Mouse (Mus musculus) stomach, postnatal 0 days (tissue): ENCODE measurements around the gene Cd5. TPM values are rescaled to one million over a fixed set of nuclear protein-coding genes. Genes with fewer than 3 reads are reported as not detected.

Experiments used
- ATAC-seq: fragments of 200-750 bp; cut with Nextera tagmentation; 2 replicates; pipeline ENCODE4 v1.8.0; 2017; ENCODE audit not compliant: low FRiP score, low TSS enrichment
- DNase-seq: peaks from one replicate; pipeline ENCODE4 v3.0.0-alpha.2; 2016; ENCODE audit warnings: low spot score
- H3K27ac ChIP-seq: fragments of 300-500 bp; sonication (generic); replicated peaks from 2 replicates; pipeline ENCODE4 v1.5.1; 2014; ENCODE audit warnings: mild to moderate bottlenecking, control low read depth
- H3K27me3 ChIP-seq: fragments of 300-500 bp; sonication (generic); 2 replicates; pipeline ENCODE4 v1.6.1; 2014; ENCODE audit warnings: low read length; ENCODE audit not compliant: control insufficient read depth, insufficient read depth
- H3K36me3 ChIP-seq: fragments of 300-500 bp; sonication (generic); 2 replicates; pipeline ENCODE4 v1.6.1; 2014; ENCODE audit warnings: low read length, mixed read lengths; ENCODE audit not compliant: control insufficient read depth, insufficient read depth
- H3K4me1 ChIP-seq: fragments of 300-500 bp; sonication (generic); replicated peaks from 2 replicates; pipeline ENCODE4 v1.6.1; 2014; ENCODE audit warnings: antibody characterized with exemption; ENCODE audit not compliant: control insufficient read depth, insufficient read depth
- H3K4me2 ChIP-seq: fragments of 300-500 bp; sonication (generic); replicated peaks from 2 replicates; pipeline ENCODE4 v1.6.1; 2014; ENCODE audit warnings: low read depth, mild to moderate bottlenecking, control low read depth, moderate library complexity
- H3K4me3 ChIP-seq: fragments of 300-500 bp; sonication (generic); 2 replicates; pipeline ENCODE4 v1.5.1; 2014; ENCODE audit warnings: low read depth, low read length, control low read depth
- H3K9ac ChIP-seq: fragments of 300-500 bp; sonication (generic); 2 replicates; pipeline ENCODE4 v1.6.1; 2014; ENCODE audit warnings: mild to moderate bottlenecking, low read length, control low read depth, mixed read lengths
- H3K9me3 ChIP-seq: fragments of 300-500 bp; sonication (generic); 2 replicates; pipeline ENCODE4 v1.6.1; 2016; ENCODE audit warnings: low read length; ENCODE audit not compliant: control insufficient read depth
- CTCF ChIP-seq: IDR thresholded peaks from 2 replicates; pipeline ENCODE4 v1.5.1; 2016; ENCODE audit warnings: antibody characterized with exemption, low read depth, mild to moderate bottlenecking, moderate library complexity
- EP300 ChIP-seq: optimal IDR thresholded peaks from 2 replicates; pipeline ENCODE3; 2016; ENCODE audit warnings: antibody characterized with exemption
- WGBS: fragments of 180-500 bp; shearing (Covaris S2); extraction: QIAGEN DNeasy Blood & Tissue Kit; methylation state at CpG from one replicate; pipeline ENCODE4 v1.1.7; 2014; 5-methylcytosine and 5-hydroxymethylcytosine counted together
- polyA plus RNA-seq: library from polyadenylated mRNA; unstranded; fragments of >200 nt; fragmentation: Nextera tagmentation; extraction: Ambion mirVana; gene quantifications from 2 replicates; pipeline ENCODE4 v1.2.1, GENCODE M21; 2015

Cd5 gene
- polyA plus RNA-seq, 1 experiment from 2014 or later: 1.8 TPM

DNA sequence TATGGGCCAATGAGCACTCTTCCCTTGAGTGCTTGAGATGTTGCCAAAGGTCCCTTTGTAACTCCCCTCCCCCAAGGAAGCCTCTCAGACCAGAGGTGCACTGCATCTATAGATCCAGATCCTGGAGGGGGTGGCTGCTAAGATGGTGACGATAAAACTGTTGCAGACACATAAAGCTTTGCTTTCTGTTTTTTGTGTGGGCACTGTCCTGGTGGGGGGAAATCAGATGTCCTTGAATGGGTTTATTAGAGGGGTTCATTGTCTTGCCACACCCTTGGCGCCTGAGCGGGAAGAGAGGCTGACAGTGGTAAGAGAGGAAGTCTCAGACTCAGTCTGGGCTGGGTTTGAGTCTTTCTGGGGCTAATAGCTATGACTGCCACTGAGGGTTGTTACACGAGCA is 44.4 kb upstream of the Cd5 start:
- H3K9me3 ChIP-seq: no peaks in the 10 kb centered on the region
- DNase-seq (no peak), ATAC-seq (no peak)
- no peak overlapping the region for H3K27ac ChIP-seq
- no peaks in the 10 kb centered on the region for H3K27me3 ChIP-seq
- H3K4me2 ChIP-seq: no peak overlapping the region
- no peak for TF ChIP-seq CTCF
- TF ChIP-seq EP300: no peak
- H3K4me3 ChIP-seq: no peak overlapping the region
- H3K9ac ChIP-seq: no peak overlapping the region
- WGBS: 79% methylated on average over 4 of the region's 4 CpGs
- H3K4me1 ChIP-seq: no peaks in the 10 kb centered on the region
- no peaks in the 10 kb centered on the region for H3K36me3 ChIP-seq

DNA sequence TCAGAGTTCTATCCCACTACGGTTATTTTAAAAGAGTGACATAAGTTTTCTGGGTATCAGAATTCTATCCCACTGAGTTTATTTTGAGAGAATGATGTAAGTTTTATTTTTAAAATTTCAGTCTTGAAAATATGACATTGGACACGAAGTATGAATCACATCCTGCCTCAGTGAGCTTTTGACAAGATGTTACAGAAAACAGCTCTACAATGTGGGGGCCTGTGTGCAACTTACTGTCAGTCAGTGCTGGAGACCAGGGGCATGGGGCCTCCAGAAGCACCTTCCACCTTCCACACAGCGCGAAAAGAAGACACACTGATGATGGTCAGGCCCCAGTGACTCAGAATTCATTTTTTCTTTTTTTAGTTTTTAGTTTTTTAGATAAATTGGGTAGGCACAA is 42.8 kb upstream of the Cd5 start:
- Histone ChIP-seq H3K9ac (no peak overlapping the region), H3K9me3 (no peaks in the 10 kb centered on the region), H3K4me2 (no peak overlapping the region), H3K4me1 (no peaks in the 10 kb centered on the region), H3K4me3 (no peak overlapping the region), H3K27me3 (no peaks in the 10 kb centered on the region), H3K27ac (no peak overlapping the region), H3K36me3 (no peaks in the 10 kb centered on the region)
- ATAC-seq: no peak
- WGBS: 62% methylated on average over 4 of the region's 4 CpGs
- no peak for DNase-seq
- TF ChIP-seq CTCF (no peak), EP300 (no peak)

DNA sequence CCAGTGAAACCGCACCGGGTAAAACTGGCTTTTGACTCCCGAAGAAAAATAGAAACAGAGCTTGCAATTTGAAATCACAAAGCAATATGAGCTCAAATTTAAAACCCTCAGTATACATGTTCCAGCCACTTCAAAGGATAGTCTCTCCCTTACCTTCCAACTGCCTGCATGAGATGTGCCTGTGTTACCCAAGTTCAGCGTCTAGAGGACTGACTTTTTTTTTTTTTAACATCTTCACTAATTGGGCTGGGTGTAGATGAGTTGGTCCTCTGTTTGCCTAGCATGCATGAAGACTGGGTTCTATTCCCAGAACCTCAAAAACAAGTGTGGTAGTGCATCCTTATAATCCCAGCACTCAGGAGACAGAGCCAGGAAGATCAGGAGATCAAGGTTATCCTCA is 38.1 kb upstream of the Cd5 start:
- no peaks in the 10 kb centered on the region for H3K27me3 ChIP-seq
- ATAC-seq (no peak), DNase-seq (no peak)
- no peak overlapping the region for H3K4me3 ChIP-seq
- H3K36me3 ChIP-seq: no peaks in the 10 kb centered on the region
- H3K27ac ChIP-seq: no peak overlapping the region
- WGBS: 77% methylated on average over 4 of the region's 4 CpGs
- H3K9ac ChIP-seq: no peak overlapping the region
- TF ChIP-seq CTCF (no peak), EP300 (no peak)
- H3K9me3 ChIP-seq: no peaks in the 10 kb centered on the region
- H3K4me2 ChIP-seq: no peak overlapping the region
- no peaks in the 10 kb centered on the region for H3K4me1 ChIP-seq

DNA sequence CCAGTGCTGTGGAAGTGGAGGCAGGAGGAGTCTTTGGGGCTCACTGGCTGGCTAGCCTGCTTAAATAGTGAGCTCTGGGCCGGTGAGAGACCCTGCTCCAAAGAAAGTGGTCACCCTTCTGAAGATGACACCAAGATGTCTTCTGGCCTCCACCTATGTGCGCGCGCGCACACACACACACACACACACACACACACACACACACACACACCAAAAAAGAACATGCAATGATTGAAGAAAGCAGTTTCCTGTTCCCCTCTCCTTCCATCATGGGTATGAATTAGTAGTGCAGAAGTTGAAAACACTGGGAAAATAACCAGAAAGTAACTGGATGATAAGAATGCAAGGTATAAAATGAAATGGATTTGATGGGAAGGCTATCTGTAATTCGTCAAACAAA is 35.3 kb upstream of the Cd5 start:
- 92% methylated on average over 6 of the region's 6 CpGs for WGBS
- Histone ChIP-seq H3K4me1 (no peaks in the 10 kb centered on the region), H3K36me3 (no peaks in the 10 kb centered on the region), H3K9me3 (no peaks in the 10 kb centered on the region), H3K27me3 (no peaks in the 10 kb centered on the region), H3K9ac (no peak overlapping the region), H3K27ac (no peak overlapping the region), H3K4me3 (no peak overlapping the region), H3K4me2 (no peak overlapping the region)
- DNase-seq: no peak
- ATAC-seq: no peak
- TF ChIP-seq EP300 (no peak), CTCF (no peak)

DNA sequence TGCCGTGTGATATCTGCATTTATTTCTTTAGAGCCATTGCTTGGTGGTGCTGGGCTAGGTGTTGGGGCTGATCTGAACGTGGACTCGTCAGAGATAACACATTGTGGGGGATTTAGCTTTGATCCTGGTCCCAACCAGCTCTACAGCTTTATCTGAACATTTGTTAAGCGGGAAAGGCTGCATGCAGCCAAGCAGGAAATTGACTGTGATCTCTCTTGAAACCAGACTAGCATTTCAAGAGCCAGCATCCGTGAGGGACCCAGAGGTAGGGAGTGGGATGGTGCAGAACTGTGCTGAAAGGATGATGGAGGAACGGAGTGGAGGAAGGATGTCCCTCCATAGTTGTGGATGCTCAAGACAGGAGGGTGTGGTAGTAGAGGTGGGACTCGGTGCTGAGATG is 34.6 kb upstream of the Cd5 start:
- no peak for TF ChIP-seq CTCF
- no peak for TF ChIP-seq EP300
- Histone ChIP-seq H3K4me2 (no peak overlapping the region), H3K4me3 (no peak overlapping the region), H3K27me3 (no peaks in the 10 kb centered on the region), H3K9ac (no peak overlapping the region), H3K9me3 (no peaks in the 10 kb centered on the region), H3K27ac (no peak overlapping the region), H3K4me1 (no peaks in the 10 kb centered on the region), H3K36me3 (no peaks in the 10 kb centered on the region)
- 59% methylated on average over 7 of the region's 7 CpGs for WGBS
- DNase-seq (no peak), ATAC-seq (no peak)

DNA sequence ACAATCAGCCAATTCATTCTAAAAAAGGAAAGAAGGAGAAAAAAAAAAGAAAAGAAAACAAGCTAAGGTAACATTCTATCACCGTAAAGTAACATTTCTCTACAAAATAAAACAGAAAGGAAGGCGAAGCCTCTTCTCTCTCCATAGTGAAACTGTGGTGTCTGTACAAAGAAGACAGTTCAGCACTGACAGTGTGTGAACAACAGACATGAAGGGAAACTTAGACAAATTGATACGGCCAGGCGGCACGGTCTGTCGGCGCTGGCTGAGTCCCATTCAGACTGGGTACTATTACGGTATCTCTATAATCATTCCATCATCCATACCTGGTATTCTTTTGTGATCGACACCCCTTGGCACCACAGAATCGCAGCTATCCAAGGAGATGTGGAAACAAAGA is 34.1 kb upstream of the Cd5 start:
- Histone ChIP-seq H3K4me2 (no peak overlapping the region), H3K9me3 (no peaks in the 10 kb centered on the region), H3K36me3 (no peaks in the 10 kb centered on the region), H3K9ac (no peak overlapping the region), H3K4me1 (no peaks in the 10 kb centered on the region), H3K4me3 (no peak overlapping the region), H3K27ac (no peak overlapping the region), H3K27me3 (no peaks in the 10 kb centered on the region)
- TF ChIP-seq EP300 (no peak), CTCF (no peak)
- 93% methylated on average over 10 of the region's 10 CpGs for WGBS
- DNase-seq (no peak), ATAC-seq (no peak)
